Mouse (Mus musculus) hindbrain, embryonic 16.5 days (tissue): ENCODE measurements around the gene Dnah7b. TPM values are rescaled to one million over a fixed set of nuclear protein-coding genes. Genes with fewer than 3 reads are reported as not detected.
"Not testable (repeated sequence)": the region's sequence is repeated elsewhere in the genome, so short reads cannot be mapped to it uniquely, and the experiment has no call there.

Experiments
- ATAC-seq: fragments of 200-750 bp; cut with Nextera tagmentation; 2 replicates; pipeline ENCODE4 v1.8.0; 2017; ENCODE audit warnings: moderate TSS enrichment, moderate library complexity
- H3K27ac ChIP-seq: fragments of 300-500 bp; sonication (generic); 2 replicates; pipeline ENCODE4 v1.5.1; 2014; ENCODE audit warnings: low read depth, mild to moderate bottlenecking, control low read depth, low read length, moderate library complexity
- H3K27me3 ChIP-seq: fragments of 300-500 bp; sonication (generic); replicated peaks from 2 replicates; pipeline ENCODE4 v1.6.1; 2014; ENCODE audit warnings: low read length; ENCODE audit not compliant: control insufficient read depth, insufficient read depth
- H3K36me3 ChIP-seq: fragments of 300-500 bp; sonication (generic); 2 replicates; pipeline ENCODE4 v1.6.1; 2014; ENCODE audit warnings: mild to moderate bottlenecking, low read length, moderate library complexity, mixed read lengths; ENCODE audit not compliant: control insufficient read depth, insufficient read depth
- H3K4me1 ChIP-seq: fragments of 300-500 bp; sonication (generic); 2 replicates; pipeline ENCODE4 v1.6.1; 2014; ENCODE audit warnings: low read depth, low read length; ENCODE audit not compliant: control insufficient read depth, insufficient read depth
- H3K4me2 ChIP-seq: fragments of 300-500 bp; sonication (generic); 2 replicates; pipeline ENCODE4 v1.6.1; 2014; ENCODE audit warnings: mild to moderate bottlenecking, low read length, control low read depth, moderate library complexity
- H3K4me3 ChIP-seq: fragments of 300-500 bp; sonication (generic); 2 replicates; pipeline ENCODE4 v1.5.1; 2014; ENCODE audit warnings: mild to moderate bottlenecking, low read length, control low read depth, moderate library complexity
- H3K9ac ChIP-seq: fragments of 300-500 bp; sonication (generic); 2 replicates; pipeline ENCODE4 v1.6.1; 2014; ENCODE audit warnings: low read depth, mild to moderate bottlenecking, control low read depth, low read length, moderate library complexity
- H3K9me3 ChIP-seq: fragments of 300-500 bp; sonication (generic); 2 replicates; pipeline ENCODE4 v1.6.1; 2014; ENCODE audit warnings: mild to moderate bottlenecking, low read length, moderate library complexity; ENCODE audit not compliant: control insufficient read depth
- WGBS: fragments of 180-500 bp; shearing (Covaris S2); extraction: QIAGEN DNeasy Blood & Tissue Kit; methylation state at CpG from one replicate; pipeline ENCODE4 v1.1.7; 2014; 5-methylcytosine and 5-hydroxymethylcytosine counted together
- polyA plus RNA-seq: library from polyadenylated mRNA; unstranded; fragments of >200 nt; fragmentation: Nextera tagmentation; extraction: Ambion mirVana; gene quantifications from 2 replicates; pipeline ENCODE4 v1.2.1, GENCODE M21; 2015

The Dnah7b gene
- 2.5 and 3.2 TPM in 2 replicates for polyA plus RNA-seq

GRCm38 (mm10) chr1:46066015-46066414 is at the start of gene Dnah7b:
TSS of gene Dnah7b (plus strand) at chr1:46066315.
- H3K9ac ChIP-seq = peak within 1 kb of the TSS; percentile 88
- peak within 1 kb of the TSS; percentile 72 for H3K4me2 ChIP-seq
- H3K9me3 ChIP-seq = no peaks in the 10 kb centered on the region
- no peaks in the 10 kb centered on the region for H3K4me1 ChIP-seq
- peak; percentile 24; the same call in 1 of the 2 replicates for ATAC-seq
- WGBS = 13% methylated on average over 1 of the region's 1 CpGs
- no peaks in the 10 kb centered on the region for H3K36me3 ChIP-seq
- peak within 1 kb of the TSS; percentile 90 for H3K27ac ChIP-seq
- peak within 1 kb of the TSS; percentile 74 for H3K4me3 ChIP-seq
- H3K27me3 ChIP-seq = no peaks in the 10 kb centered on the region

DNA sequence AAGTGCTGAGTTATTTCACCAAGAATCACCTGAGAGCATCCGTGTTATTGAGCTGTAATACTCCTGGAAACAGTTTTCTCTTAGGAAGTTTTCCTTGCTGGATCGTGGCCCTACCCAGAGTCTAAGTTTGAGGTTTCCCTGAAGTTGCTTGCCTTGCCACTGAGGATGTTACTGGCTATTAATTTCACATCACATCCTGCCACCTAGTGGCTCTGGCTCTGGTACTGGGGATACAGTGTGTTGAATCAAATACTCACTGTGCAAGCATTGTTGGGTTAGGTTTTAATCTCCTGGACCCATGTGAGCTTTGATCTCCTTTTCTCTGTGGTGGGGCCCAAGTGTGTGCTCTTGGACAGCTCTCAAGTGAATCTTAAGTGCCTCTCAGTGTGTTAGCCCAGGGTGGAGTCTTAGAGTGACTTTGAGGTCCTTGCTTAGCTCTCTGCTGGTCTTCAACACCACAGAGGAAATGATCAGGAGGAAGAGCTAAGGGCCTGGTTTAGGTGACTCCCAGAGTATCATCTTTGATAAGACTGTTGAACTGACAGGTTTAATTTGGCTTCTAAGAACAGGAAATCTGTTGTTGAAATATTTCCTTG is 47.6 kb upstream of the Dnah7b start:
- no peaks in the 10 kb centered on the region for H3K4me1 ChIP-seq
- H3K9me3 ChIP-seq = no peaks in the 10 kb centered on the region
- ATAC-seq = peak; percentile 61; the same call in 1 of the 2 replicates
- no peaks in the 10 kb centered on the region for H3K36me3 ChIP-seq
- no peak overlapping the region for H3K4me2 ChIP-seq
- no peak overlapping the region for H3K4me3 ChIP-seq
- no peak overlapping the region for H3K9ac ChIP-seq
- 65% methylated on average over 2 of the region's 2 CpGs for WGBS
- no peak overlapping the region for H3K27ac ChIP-seq
- H3K27me3 ChIP-seq = no peaks in the 10 kb centered on the region

- Histone ChIP-seq H3K4me1 (no peaks in the 10 kb centered on the region), H3K27me3 (no peaks in the 10 kb centered on the region), H3K4me2 (no peak overlapping the region), H3K36me3 (no peaks in the 10 kb centered on the region), H3K9me3 (no peaks in the 10 kb centered on the region), H3K9ac (no peak overlapping the region), H3K4me3 (no peak overlapping the region), H3K27ac (no peak overlapping the region)
- ATAC-seq = peak; percentile 88
- WGBS = 38% methylated on average over 2 of the region's 2 CpGs
Observed at GRCm38 (mm10) chr1:46022262-46022661, 43.9 kb upstream of the Dnah7b start.

DNA sequence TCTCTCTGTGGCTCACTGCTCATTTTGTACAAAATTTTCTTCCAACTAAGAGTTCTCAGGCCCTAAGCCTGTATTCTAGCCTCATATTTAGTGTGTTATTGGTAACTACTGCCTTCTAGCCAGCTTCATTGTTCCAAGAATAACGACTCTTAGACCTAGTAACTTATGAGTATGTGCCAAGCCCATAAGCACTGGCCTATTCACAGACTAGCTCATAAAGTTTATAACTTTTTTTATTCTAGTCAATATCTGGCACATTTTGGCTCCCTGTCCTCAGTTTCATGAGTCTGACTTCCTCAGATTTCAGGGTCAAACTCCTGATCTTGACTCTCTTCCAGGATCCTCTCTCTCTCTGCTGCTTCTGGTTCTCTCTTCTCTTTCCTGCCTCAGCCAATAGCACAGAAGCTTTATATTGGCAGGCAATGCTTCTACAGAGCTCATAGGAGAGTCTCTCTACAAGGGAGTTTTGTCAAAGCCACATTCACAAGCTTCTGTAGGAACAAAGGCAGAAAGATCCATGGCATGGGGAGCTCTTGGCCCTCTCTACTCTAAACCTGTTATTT is 34.0 kb upstream of the Dnah7b start:
- H3K36me3 ChIP-seq = no peaks in the 10 kb centered on the region
- H3K9ac ChIP-seq = no peak overlapping the region
- H3K4me1 ChIP-seq = no peaks in the 10 kb centered on the region
- WGBS = 91% methylated on average over 1 of the region's 1 CpGs
- no peak for ATAC-seq
- no peaks in the 10 kb centered on the region for H3K27me3 ChIP-seq
- H3K4me2 ChIP-seq = no peak overlapping the region
- H3K27ac ChIP-seq = no peak overlapping the region
- H3K9me3 ChIP-seq = no peaks in the 10 kb centered on the region
- H3K4me3 ChIP-seq = no peak overlapping the region

DNA sequence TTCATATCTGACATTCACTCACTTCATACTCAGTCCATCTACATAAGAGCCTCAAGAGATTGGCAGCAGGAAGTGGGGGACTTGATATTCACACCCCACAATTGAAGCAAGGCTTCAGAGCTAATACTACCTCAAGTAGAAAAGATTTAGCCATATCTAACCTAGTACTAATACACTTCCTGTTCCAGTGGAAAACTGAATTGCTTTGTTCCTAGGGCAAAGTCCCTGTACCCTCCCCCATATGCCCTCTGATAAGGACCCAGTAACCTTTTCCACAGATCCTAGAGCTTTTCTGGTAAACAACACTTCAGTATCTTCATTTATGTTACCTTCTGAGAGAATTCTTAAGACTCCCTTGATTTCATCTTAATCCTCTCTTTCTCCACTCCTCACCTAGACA is 17.9 kb upstream of the Dnah7b start:
- Histone ChIP-seq H3K36me3 (no peaks in the 10 kb centered on the region), H3K4me2 (no peak overlapping the region), H3K4me1 (no peaks in the 10 kb centered on the region), H3K27me3 (no peaks in the 10 kb centered on the region), H3K27ac (no peak overlapping the region), H3K4me3 (no peak overlapping the region), H3K9me3 (no peaks in the 10 kb centered on the region), H3K9ac (no peak overlapping the region)
- ATAC-seq = no peak

- H3K4me3 ChIP-seq = peak overlapping the region; percentile 74
- no peaks in the 10 kb centered on the region for H3K4me1 ChIP-seq
- peak overlapping the region; percentile 90 for H3K27ac ChIP-seq
- H3K4me2 ChIP-seq = peak overlapping the region; percentile 72
- peak overlapping the region; percentile 88 for H3K9ac ChIP-seq
- H3K27me3 ChIP-seq = no peaks in the 10 kb centered on the region
- H3K9me3 ChIP-seq = no peaks in the 10 kb centered on the region
- peak; percentile 96 for ATAC-seq
- H3K36me3 ChIP-seq = no peaks in the 10 kb centered on the region
- under 1% methylated on average over 28 of the region's 28 CpGs for WGBS
Observed at GRCm38 (mm10) chr1:46066484-46067251, 553 bp downstream of the Dnah7b start.

DNA sequence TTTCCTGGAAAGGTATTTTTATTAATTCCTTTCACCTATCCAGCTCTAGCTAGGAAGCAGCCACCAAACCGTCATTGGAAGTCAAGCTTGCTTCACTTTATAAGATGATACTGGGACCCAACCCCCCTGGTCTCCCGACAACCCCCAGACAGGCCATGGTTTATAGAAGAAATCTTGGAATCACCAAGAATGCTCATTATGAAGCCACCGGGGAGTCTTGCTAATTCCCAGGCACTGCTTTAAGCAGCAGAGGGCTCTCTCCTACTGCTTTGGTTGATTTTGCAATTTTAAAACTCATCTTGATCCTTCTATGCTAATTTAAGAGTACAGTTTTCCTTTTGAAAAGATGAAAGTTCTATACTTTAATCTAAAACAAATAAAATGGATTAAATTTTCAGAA is 2.7 kb downstream of the Dnah7b start:
- H3K27ac ChIP-seq, H3K4me3 ChIP-seq, H3K4me1 ChIP-seq, ATAC-seq, H3K9me3 ChIP-seq, H3K9ac ChIP-seq, H3K36me3 ChIP-seq, H3K27me3 ChIP-seq, H3K4me2 ChIP-seq: not testable (repeated sequence)
- WGBS = 82% methylated on average over 3 of the region's 3 CpGs

- Histone ChIP-seq H3K27ac (no peak overlapping the region), H3K4me2 (no peak overlapping the region), H3K36me3 (no peaks in the 10 kb centered on the region), H3K9me3 (no peaks in the 10 kb centered on the region), H3K27me3 (no peaks in the 10 kb centered on the region), H3K4me3 (no peak overlapping the region), H3K9ac (no peak overlapping the region), H3K4me1 (no peaks in the 10 kb centered on the region)
- no peak for ATAC-seq
- WGBS = 90% methylated on average over 2 of the region's 2 CpGs
Observed at GRCm38 (mm10) chr1:46077891-46078290, 11.8 kb downstream of the Dnah7b start.

DNA sequence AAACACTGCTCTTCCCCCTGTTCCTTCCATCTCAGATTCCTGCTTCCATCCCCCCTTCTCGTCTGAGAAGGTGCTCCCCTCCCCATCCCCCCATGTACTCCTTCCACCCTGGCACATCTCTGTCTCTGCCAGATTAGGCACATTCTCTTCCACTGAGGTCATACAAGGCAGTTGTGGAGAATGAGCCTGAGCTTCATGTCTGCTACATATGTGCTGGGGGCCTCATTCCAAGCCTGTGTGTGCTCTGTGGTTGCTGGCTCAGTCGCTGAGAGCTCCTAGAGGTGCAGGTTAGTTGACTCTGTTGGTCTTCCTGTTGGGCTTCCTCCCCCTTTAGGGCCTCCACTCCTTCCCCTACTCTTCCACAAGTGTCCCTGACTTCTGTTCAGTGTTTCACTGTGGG is 34.4 kb downstream of the Dnah7b start:
- H3K4me2 ChIP-seq = no peak overlapping the region
- no peaks in the 10 kb centered on the region for H3K4me1 ChIP-seq
- no peak overlapping the region for H3K9ac ChIP-seq
- no peak overlapping the region for H3K27ac ChIP-seq
- no peaks in the 10 kb centered on the region for H3K36me3 ChIP-seq
- no peak for ATAC-seq
- H3K4me3 ChIP-seq = no peak overlapping the region
- no peaks in the 10 kb centered on the region for H3K27me3 ChIP-seq
- H3K9me3 ChIP-seq = no peaks in the 10 kb centered on the region
- 77% methylated on average over 2 of the region's 2 CpGs for WGBS
